Mouse (Mus musculus): Measurements from ENCODE around the gene Usf2.
"Not testable (repeated sequence)": the region's sequence is repeated elsewhere in the genome, so short reads cannot be mapped to it uniquely, and the experiment has no call there.

Gene Usf2

DNA sequence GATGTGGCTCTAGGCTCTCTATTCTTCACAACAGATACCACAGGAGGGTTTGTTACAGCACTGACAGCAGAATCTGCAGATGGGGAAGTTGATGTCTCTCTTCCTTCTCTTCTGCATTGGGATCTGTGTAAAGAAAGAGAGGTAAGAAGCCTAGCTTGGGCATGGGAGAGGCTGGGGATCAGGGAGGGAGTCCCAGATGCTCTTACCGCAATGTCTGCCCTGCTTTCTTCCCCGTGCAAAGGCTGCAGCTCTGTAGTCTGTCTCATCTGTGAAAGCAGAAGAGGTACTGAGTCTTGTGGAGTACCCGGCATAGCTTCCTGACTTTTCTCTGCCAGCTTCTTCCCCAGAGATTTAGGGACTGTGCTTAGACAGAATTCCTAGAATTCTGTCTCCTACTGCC is 34.1 kb downstream of the Usf2 start:
- not testable (repeated sequence) for DNase-seq (ENCODE audit: low read depth in 2 of 2, low spot score in 2 of 2)

DNA sequence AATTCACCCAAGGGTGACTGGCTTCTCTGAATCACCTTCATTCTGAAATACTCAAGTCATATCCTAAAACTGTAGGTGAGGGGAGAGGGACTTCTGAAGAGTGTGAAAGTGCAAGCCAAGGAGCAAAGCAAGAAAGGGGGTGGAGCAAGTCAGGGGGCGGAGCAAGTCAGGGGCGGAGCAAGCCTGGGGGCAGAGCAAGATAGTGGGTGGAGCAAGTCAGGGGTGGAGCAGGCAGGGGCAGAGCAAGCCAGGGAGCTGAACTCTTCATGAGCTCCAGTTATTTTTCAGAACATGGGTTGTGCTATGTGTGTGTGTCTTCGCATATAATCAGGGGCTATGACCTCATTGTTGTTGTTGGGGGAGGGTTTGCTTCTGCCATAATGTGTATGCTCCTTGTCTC is 36.4 kb downstream of the Usf2 start:
- DNase-seq (ENCODE audit: low read depth in 2 of 2, low spot score in 2 of 2) = peak; percentile 35 to 64

DNA sequence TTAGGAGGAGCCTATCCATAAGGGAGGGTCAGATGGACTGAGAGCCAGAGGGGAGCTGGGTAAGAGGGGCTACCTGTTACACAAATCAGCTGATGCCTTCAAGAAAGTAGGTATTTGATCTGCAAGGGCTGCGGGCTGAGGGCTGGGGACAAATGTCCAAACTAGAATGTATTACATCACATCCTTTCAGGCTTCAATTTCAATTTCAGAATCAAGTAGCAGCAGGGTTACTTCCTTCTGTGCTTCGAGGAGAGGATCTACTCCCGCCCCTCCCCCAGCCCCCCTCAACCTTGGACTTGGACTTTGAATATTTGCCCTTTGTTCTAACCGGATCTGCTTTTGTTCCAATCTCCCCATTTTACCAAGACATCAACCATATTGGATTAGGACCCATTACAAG is 39.4 kb downstream of the Usf2 start:
- DNase-seq (ENCODE audit: low read depth in 2 of 2, low spot score in 2 of 2) = no peak

DNA sequence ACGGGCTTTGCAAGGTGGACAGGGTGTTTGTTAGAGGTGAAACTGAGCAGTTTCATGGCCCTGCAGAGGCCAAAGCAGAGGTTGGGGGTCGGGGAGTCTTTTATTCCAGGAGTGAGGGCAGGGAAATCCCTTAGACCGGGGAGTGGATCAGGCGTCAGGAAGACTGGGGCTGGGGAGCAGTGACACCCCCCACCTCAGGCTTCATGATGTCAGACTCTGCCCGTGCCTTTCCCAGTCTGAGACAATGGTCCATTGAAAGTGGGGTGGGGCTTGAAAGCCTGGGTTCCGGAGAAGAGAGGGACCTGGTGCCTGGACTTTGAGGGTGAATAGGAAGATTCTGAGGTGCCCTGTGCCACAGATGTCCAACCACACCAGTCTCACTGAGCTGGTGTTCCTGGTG is 39.9 kb downstream of the Usf2 start:
- DNase-seq (ENCODE audit: low read depth in 2 of 2, low spot score in 2 of 2) = no peak

DNA sequence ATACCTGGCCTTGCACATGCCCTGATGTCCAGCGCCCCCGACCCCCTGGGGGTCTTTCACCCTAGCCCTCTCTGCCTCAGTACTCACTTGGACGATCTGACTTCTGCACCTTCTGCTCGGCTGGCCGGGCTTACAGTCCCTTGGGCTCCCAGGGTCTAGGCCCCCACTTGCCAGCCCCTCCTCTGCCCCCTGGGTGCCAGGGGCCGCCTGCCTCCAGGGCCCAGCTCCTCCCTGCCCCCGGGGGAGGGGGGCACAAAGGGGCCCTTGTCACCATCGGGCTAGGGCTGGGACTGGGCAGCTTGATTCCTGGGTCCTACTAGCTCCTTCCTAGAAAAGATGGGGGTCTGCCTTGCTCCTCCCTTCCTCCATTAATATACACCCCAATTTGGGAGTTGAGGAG is 41.9 kb downstream of the Usf2 start, which contains the start of gene Mag:
TSS of gene Mag (minus strand) at position 142 of the 400 bp plus-strand sequence.
- no peak for DNase-seq (ENCODE audit: low read depth in 2 of 2, low spot score in 2 of 2)

DNA sequence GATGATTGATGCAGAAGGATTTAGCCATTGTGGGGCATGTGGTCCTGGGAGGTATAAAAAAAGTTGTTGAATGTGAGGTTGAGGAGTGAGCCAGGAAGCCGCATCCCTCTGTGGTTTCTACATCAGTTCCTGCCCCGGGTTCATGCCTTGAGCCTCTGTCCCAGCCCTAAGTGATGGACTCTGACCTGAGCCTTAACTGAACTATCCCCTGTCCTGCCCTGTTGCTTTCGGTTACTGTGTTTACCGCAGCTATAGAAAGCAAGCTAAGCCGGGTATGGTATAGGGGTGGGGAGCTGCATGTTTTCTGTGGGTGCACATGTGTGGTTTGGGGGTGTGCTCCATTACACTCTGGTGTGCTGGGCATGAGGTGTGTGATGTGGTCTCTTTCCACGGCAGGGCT is 46.8 kb downstream of the Usf2 start:
- peak; percentile 21 to 31 for DNase-seq (ENCODE audit: low read depth in 2 of 2, low spot score in 2 of 2)

DNA sequence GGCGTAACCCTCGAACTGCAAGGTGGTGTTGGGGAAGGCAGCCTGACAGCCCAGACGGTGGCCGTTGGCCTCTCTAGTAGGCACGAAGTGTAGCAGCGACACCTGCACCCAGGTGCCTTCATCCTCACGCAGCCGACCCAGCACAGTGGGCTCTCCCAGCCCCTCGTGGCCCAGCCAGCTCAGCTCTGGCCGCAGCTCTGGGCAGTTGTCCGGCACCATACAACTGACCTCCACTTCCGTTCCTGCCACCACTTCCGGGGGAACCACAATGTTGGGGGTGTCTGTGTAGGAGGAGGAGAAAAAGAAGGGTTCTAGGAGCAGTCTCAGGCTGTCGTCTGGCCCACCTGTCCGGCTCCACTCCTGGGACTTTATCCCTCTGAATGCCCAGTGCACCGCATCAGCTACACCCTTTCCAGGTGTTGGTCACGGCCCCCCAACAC is 47.6 kb downstream of the Usf2 start:
- no peak for DNase-seq (ENCODE audit: low read depth in 2 of 2, low spot score in 2 of 2)

DNA sequence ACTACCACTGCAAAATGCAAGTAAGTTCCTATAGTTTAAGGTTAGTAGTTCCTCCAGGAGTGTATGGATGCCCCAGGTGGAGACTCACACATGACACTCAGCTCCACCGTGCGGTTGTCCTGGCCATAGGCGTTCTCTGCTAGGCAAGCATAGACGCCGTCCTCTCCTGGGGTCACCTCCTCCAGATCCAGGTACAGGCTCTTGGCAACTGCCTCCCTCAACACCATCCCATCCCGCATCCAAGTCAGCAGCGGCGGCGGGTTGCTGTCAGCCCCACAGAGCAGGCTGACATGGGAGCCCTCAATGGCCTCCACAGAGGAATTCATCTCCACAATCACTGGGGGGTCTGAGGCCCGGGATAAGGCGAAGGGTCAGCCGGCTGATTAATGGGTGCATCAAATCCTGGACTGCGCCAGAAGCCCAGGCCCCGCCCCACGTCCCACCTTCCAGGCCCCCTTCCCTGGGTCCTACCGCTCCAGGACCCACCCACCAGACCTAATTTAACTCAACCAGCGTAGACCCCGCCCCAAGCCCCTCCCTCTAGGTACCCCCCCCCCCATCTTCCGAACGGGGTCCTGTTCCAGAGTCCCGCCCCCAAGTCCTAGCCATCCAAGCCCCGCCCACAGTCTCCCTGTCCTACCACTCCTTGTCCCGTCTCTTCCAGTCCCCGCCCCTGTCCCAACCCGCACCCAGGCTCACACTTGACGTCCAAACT is 48.2 kb downstream of the Usf2 start:
- no peak for DNase-seq (ENCODE audit: low read depth in 2 of 2, low spot score in 2 of 2)

DNA sequence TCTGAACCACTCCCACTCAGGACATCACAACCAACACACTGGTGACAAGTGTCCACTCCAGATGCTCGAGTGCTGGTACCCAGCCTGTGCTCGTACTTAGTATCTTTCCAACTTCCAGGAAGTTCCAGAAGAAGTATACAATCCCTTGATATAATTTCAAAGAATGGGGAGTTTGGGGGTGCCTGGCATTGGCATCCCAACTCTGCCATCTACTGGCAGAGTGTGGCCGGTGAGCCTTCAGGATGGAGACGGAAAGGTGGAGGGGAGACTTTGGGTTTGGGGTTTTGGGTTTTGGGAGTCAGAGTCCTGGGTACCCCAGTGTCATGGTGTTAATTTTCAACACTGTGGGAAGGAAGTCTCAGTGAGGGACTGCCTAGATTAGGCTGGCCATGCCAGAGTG is 52.6 kb downstream of the Usf2 start:
- DNase-seq (ENCODE audit: low read depth in 2 of 2, low spot score in 2 of 2) = peak in 1 of 2 experiments; percentile 19

Data from CD8-positive naive resting alpha-beta T cell, adult 2 months (primary cell).